ENCODE assay signal across 8 mouse cellular contexts in genomic region chr5:123059757-123060520, GRCm38 (mm10). TPM values are rescaled to one million over a fixed set of nuclear protein-coding genes. Genes with fewer than 3 reads are reported as not detected.
A peak's percentile ranks its signal among the peaks of the same experiment; 100 is the strongest.
DNase-seq lines count a peak whose midpoint lies in the region; ATAC-seq and TF ChIP-seq lines count a peak whose summit lies in the region.

No protein-coding gene starts in this region.

- H3K4me2 ChIP-seq in heart, embryonic 13.5 days, result peak overlapping the region; percentile 64
- H3K4me2 ChIP-seq in limb, embryonic 14.5 days (replicated peaks; ENCODE audit: low read depth, low read length, severe bottlenecking), result peak overlapping the region; percentile 30
- H3K4me2 ChIP-seq in neural tube, embryonic 15.5 days, result no peak overlapping the region

- peaks cover 29% of the 10 kb centered on the region for H3K4me1 ChIP-seq in heart, embryonic 13.5 days
- H3K4me1 ChIP-seq in limb, embryonic 14.5 days (ENCODE audit: control insufficient read depth, insufficient read depth, low read length), result peaks cover 11% of the 10 kb centered on the region
- peaks cover 7% of the 10 kb centered on the region; the same call in 1 of the 2 replicates for H3K4me1 ChIP-seq in neural tube, embryonic 15.5 days

- TF ChIP-seq POLR2A in limb, embryonic 14.5 days (IDR thresholded peaks at IDR 0.05; ENCODE audit: borderline replicate concordance, extremely low read depth, insufficient read depth, insufficient read length), result no peak

- peak overlapping the region; percentile 32 for H3K4me3 ChIP-seq in heart, embryonic 13.5 days
- H3K4me3 ChIP-seq in limb, embryonic 14.5 days (replicated peaks; ENCODE audit: low read length), result no peak overlapping the region
- H3K4me3 ChIP-seq in neural tube, embryonic 15.5 days (replicated peaks), result no peak overlapping the region

- 9% methylated on average over 14 of the region's 14 CpGs for WGBS in heart, embryonic 13.5 days
- 17% methylated on average over 14 of the region's 14 CpGs for WGBS in limb, embryonic 14.5 days
- WGBS in neural tube, embryonic 15.5 days, result 45% methylated on average over 14 of the region's 14 CpGs

- no peaks in the 10 kb centered on the region for H3K9me3 ChIP-seq in heart, embryonic 13.5 days
- H3K9me3 ChIP-seq in limb, embryonic 14.5 days (ENCODE audit: control insufficient read depth, low read length), result no peaks in the 10 kb centered on the region
- no peaks in the 10 kb centered on the region for H3K9me3 ChIP-seq in neural tube, embryonic 15.5 days (replicated peaks)

- no peaks in the 10 kb centered on the region for H3K27me3 ChIP-seq in heart, embryonic 13.5 days (replicated peaks)
- no peaks in the 10 kb centered on the region for H3K27me3 ChIP-seq in limb, embryonic 14.5 days (ENCODE audit: control insufficient read depth, insufficient read depth, low read length)
- no peaks in the 10 kb centered on the region for H3K27me3 ChIP-seq in neural tube, embryonic 15.5 days (replicated peaks)

- peak; percentile 37 for DNase-seq in cerebellum, adult 11 months
- peak; percentile 57 to 69 for DNase-seq in B cell, adult 2 months
- peak; percentile 55 to 69 for DNase-seq in cerebellum, postnatal 10 days
- peak; percentile 42 for DNase-seq in limb, embryonic 14.5 days (ENCODE audit: low spot score)
- DNase-seq in retina, postnatal 1 day, result peak; percentile 67

- no peak for ATAC-seq in cerebellum, adult (ENCODE audit: insufficient number of reproducible peaks, low FRiP score, low TSS enrichment)
- ATAC-seq in heart, embryonic 13.5 days (ENCODE audit: extremely low read depth, insufficient number of reproducible peaks, low FRiP score, low TSS enrichment), result no peak
- no peak for ATAC-seq in limb, embryonic 14.5 days (ENCODE audit: low FRiP score, low read depth)
- no peak for ATAC-seq in neural tube, embryonic 15.5 days (ENCODE audit: low FRiP score)

- peak overlapping the region; percentile 92 for H3K27ac ChIP-seq in heart, embryonic 13.5 days (replicated peaks)
- peak overlapping the region; percentile 61; the same call in 1 of the 2 replicates for H3K27ac ChIP-seq in limb, embryonic 14.5 days (replicated peaks; ENCODE audit: low read depth, low read length)
- H3K27ac ChIP-seq in neural tube, embryonic 15.5 days (replicated peaks), result no peak overlapping the region

- peak overlapping the region; percentile 67 for H3K9ac ChIP-seq in heart, embryonic 13.5 days
- 0 out of 2 replicates have a peak overlapping the region, but pooled peaks have one; percentile 35 for H3K9ac ChIP-seq in limb, embryonic 14.5 days (ENCODE audit: low read depth, low read length, severe bottlenecking)
- no peak overlapping the region for H3K9ac ChIP-seq in neural tube, embryonic 15.5 days (replicated peaks)

- H3K36me3 ChIP-seq in heart, embryonic 13.5 days, result no peaks in the 10 kb centered on the region
- no peaks in the 10 kb centered on the region for H3K36me3 ChIP-seq in limb, embryonic 14.5 days (ENCODE audit: control insufficient read depth, insufficient read depth, low read length)
- H3K36me3 ChIP-seq in neural tube, embryonic 15.5 days, result no peaks in the 10 kb centered on the region

RNA-seq across cellular contexts. Expression of gene Tmem120b, which starts 8.3 kb away (rescaled TPM):
- polyA plus RNA-seq in heart, embryonic 13.5 days (2015; fragmentation: Nextera tagmentation; extraction: Ambion mirVana), result 11.8 and 12.9 TPM in 2 replicates
- polyA plus RNA-seq in limb, embryonic 14.5 days (2012; rRNA removed), result 21.0 and 21.8 TPM in 2 replicates
- polyA plus RNA-seq in limb, embryonic 14.5 days (2014; fragmentation: Nextera tagmentation; extraction: Ambion mirVana), result 13.8 and 14.8 TPM in 2 replicates
- 19.6 and 21.0 TPM in 2 replicates for polyA plus RNA-seq in neural tube, embryonic 15.5 days (2015; fragmentation: Nextera tagmentation; extraction: Ambion mirVana)

RNA-seq across cellular contexts. Expression of gene Morn3, which starts 13.1 kb away (rescaled TPM):
- polyA plus RNA-seq in heart, embryonic 13.5 days (2015; fragmentation: Nextera tagmentation; extraction: Ambion mirVana), result not detected in 2 replicates
- polyA plus RNA-seq in limb, embryonic 14.5 days (2012; rRNA removed), result not detected in 2 replicates
- polyA plus RNA-seq in limb, embryonic 14.5 days (2014; fragmentation: Nextera tagmentation; extraction: Ambion mirVana), result not detected in 2 replicates
- polyA plus RNA-seq in neural tube, embryonic 15.5 days (2015; fragmentation: Nextera tagmentation; extraction: Ambion mirVana), result 0.68 TPM in 1 of 2 replicates, not detected in the other

RNA-seq across cellular contexts. Expression of gene Orai1, which starts 45.1 kb away (rescaled TPM):
- 19.1 TPM in 2 replicates for polyA plus RNA-seq in heart, embryonic 13.5 days (2015; fragmentation: Nextera tagmentation; extraction: Ambion mirVana)
- 25.0 and 35.0 TPM in 2 replicates for polyA plus RNA-seq in limb, embryonic 14.5 days (2012; rRNA removed)
- polyA plus RNA-seq in limb, embryonic 14.5 days (2014; fragmentation: Nextera tagmentation; extraction: Ambion mirVana), result 20.7 and 20.9 TPM in 2 replicates
- polyA plus RNA-seq in neural tube, embryonic 15.5 days (2015; fragmentation: Nextera tagmentation; extraction: Ambion mirVana), result 14.1 and 14.2 TPM in 2 replicates
